Mouse (Mus musculus) gastrocnemius, adult 18-20 months (tissue): ENCODE data around the gene Col28a1. TPM values are rescaled to one million over a fixed set of nuclear protein-coding genes. Genes with fewer than 3 reads are reported as not detected.

Experiments used
- DNase-seq: peaks from one replicate; pipeline ENCODE4 v3.0.0; 2021; ENCODE audit warnings: low spot score
- long read RNA-seq, 2 experiments: library from polyadenylated mRNA; stranded (forward); transcript quantifications; one replicate each; pipeline ENCODE4 v2.0.0; 2021
- total RNA-seq, 2 experiments: library from RNA; stranded (reverse); gene quantifications; 2 replicates each; pipeline ENCODE4 v1.2.3; 2021

The Col28a1 gene
- under 1 TPM; 0.21 to 0.24 TPM for total RNA-seq
- long read RNA-seq, experiment 1: 0 reads
- long read RNA-seq, experiment 2: 0 reads

DNA sequence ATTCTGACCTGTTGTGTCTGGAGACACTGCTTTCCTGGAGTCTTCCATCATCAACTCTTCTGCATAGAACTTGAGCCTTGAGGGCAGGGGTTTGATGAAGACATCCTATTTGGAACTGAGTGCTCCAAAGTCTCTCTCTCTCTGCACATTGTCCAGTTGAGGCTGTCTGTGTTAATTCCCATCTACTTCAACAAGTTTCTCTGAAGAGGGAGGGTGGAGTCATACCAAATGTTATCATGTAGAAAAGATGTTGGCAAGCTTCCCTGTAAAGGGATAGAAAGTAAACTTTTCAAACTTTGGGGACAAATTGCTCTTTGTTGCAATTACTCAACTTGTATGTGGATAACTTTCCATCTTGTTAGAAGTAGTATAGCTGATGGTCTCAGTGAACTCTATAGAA is at the start of gene Col28a1:
Gene Col28a1 (minus strand): TSS at position 101 of the 400 bp plus-strand sequence.
- DNase-seq: no peak

DNA sequence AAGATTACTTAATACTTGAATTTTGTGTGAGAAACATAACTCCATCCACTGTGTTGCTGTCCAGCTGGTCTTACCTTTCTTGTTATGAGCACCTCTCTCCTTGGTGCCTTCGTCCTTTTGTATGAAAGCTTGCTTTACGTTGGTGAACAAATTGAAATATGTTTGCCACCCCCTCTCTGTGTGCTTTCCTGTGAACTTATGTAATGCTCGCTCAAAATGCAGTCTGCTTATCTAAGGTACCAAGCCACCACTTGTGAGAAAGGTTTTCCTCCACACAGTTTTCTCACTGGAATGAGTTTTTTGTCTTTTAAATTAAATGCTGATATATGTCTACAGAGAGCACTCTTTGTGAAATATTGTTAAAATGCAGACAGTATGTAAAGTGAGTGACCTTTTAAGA is 36.2 kb upstream of the Col28a1 start:
- DNase-seq: no peak

DNA sequence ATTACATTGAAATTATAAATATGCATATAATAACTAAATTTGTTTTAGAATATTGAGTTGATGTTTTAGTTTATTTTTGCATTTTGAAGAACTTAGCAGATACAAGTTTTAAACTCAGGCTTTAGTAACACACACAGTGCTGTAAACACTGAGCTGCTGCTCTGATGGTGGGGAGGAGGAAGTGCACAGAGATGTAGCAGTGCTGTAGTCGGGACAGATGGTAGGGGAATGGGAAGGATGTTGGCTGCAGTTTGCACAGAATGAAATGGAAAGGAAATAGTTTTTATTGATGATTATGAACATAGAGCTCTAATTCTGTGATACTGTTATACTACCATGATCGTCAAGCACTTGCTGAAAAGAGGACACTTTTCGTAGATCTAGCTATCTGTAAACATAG is 34.6 kb upstream of the Col28a1 start:
- no peak for DNase-seq

DNA sequence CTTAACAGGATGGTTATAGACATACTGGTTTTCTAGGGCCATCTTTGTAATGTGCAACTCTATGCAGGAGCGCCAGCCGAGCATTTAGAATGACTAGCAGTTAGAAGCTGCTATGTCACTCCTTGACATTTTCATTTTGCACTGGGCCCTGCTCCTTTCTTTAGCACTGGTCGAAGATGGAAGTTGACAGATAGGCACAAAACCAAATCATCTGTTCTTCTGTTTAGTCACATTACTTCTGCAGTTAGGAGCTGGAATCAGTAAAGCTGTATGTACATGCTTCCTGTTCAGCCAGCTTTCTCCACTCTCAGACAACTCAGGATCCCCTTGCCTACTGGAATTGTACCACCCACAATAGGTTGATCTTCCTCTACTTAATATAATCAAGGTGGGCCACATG is 18.2 kb upstream of the Col28a1 start:
- no peak for DNase-seq

GRCm38 (mm10) chr6:8209866-8210186 is 17.4 kb upstream of the Col28a1 start:
- no peak for DNase-seq

DNA sequence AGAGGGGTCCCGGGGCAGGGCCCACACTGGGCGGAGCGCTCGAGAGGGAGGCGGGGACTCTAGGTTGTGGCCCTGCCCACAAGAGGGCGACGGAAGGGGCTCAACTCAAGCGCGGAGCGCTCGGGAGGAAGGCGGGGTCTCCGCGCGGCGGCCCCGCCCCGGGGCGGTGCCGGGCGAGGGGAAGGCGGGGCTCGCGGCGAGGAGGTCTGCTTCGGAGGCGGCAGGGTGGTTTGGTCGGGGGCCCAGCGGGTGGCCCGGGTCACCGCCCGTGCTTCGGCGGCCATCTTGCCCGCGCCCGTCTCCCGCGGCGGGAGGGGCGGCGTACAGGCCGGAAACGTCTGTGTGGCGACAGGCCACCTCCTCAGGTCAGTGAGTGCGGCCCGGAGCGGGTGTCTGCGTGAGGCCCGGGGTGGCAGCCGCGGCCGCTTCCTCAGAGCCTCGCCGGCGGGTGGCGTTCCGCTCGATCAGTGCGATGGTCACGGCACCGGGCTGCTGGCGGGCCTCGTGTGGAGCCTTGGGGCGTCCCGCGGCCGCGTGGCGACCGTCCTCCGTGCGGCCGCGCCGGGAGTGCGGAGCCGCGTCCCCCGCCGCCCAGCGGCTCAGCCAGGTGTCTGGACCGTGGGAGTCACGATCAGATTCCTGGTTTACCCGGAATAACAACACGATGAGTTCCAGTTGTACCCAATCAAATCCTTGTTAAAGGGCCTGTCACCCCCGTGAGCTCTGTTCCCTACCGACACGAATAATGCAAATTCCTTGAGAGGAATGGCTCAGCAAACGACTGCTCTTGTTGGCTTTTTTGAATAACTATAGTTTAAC is 16.8 kb upstream of the Col28a1 start, which contains the start of gene Mios:
Gene Mios (plus strand): TSS at position 176 of the 819 bp plus-strand sequence.
- peak; percentile 89 for DNase-seq

- no peak for DNase-seq
These were observed 2.5 kb downstream of the Col28a1 start for GRCm38 (mm10) chr6:8189917-8190316.

DNA sequence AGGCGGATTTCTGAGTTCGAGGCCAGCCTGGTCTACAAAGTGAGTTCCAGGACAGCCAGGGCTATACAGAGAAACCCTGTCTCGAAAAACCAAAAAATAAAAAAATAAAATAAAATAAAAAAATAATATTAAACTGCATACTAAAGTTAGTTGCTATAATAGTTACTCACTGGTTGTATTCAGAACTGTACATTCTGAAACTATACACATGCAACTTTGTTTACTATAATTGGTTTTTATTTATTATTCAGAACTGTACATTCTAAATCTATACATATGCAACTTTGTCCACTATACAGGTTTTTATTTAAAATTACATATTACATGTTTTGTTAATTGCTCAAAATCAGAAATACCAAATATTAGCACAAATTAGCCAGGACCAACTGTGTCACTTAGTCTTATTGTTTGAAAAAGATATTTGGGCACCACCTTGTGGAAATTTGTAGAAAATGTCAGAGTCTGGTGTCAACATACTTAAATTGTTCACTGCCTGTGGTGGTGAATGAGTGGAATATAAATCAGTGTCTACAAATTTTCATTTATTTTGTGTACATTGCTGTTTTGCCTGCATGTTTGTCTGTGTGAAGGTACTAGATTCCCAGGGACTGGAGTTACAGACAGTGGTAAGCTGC is 3.7 kb downstream of the Col28a1 start:
- DNase-seq: no peak

- DNase-seq: no peak
These were observed 13.9 kb downstream of the Col28a1 start for GRCm38 (mm10) chr6:8178397-8178941.

DNA sequence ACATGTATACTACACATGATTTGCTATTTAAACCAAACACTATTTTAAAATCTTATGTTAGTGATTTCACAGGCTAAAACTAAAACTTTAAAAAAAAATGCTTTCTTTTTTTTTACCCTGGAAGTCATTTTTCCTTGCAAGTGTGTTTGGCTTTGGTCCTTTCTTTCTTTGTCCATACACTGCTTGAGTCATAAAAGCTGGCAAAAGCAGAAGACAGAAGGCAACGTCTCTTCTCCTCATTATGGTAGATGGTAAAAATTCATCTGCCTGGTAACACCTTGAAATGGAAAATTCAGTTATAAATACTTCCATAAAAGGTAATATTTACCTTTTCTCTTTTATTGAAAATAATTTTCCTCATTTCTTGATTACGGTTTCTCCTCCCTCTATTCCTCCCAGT is 16.3 kb downstream of the Col28a1 start:
- DNase-seq: no peak

DNA sequence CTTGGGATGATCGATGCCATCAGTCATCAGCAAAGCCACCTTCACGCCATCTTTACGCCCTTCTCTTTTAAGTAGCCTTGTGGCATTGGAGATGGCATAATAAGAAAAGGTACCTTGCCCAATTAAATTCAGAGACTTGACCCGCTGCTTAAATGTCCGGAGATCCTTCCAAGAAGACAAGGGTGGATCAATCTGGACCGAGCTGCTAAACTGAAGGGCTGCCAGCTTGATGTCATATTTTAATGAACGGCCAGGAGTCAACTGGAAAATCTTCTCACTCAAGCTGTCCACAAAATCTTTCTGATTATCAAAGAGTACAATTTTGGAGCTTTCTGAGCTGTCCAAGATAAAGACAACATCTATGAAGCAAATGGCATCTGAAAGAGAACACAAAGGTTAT is 17.1 kb downstream of the Col28a1 start:
- no peak for DNase-seq

DNA sequence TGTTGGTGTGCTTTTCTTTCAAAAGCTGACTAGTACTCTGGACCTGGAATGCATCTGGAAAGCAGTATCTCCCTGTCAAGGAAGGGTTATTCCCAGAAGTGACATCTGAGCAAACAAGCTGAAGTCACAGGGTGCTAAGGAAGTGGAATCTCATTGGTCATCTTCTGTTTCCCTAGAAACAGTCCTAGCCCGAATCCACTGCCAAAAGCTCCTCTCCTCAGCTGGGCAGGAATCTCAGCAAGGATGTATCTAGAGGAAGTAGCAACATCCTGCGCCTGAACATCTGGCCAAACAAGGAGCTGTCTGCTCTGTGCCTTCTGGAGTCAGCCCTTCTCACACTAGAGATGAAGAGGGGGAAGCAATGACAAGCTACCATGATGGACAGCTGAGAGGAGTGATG is 18.4 kb downstream of the Col28a1 start:
- no peak for DNase-seq

GRCm38 (mm10) chr6:8172101-8172500 is 20.3 kb downstream of the Col28a1 start:
- no peak for DNase-seq

- DNase-seq: no peak
These were observed 27.7 kb downstream of the Col28a1 start for GRCm38 (mm10) chr6:8164741-8165140.

GRCm38 (mm10) chr6:8160001-8160400 is 32.4 kb downstream of the Col28a1 start:
- no peak for DNase-seq

- DNase-seq: no peak
These were observed 35.3 kb downstream of the Col28a1 start for GRCm38 (mm10) chr6:8157121-8157520.

DNA sequence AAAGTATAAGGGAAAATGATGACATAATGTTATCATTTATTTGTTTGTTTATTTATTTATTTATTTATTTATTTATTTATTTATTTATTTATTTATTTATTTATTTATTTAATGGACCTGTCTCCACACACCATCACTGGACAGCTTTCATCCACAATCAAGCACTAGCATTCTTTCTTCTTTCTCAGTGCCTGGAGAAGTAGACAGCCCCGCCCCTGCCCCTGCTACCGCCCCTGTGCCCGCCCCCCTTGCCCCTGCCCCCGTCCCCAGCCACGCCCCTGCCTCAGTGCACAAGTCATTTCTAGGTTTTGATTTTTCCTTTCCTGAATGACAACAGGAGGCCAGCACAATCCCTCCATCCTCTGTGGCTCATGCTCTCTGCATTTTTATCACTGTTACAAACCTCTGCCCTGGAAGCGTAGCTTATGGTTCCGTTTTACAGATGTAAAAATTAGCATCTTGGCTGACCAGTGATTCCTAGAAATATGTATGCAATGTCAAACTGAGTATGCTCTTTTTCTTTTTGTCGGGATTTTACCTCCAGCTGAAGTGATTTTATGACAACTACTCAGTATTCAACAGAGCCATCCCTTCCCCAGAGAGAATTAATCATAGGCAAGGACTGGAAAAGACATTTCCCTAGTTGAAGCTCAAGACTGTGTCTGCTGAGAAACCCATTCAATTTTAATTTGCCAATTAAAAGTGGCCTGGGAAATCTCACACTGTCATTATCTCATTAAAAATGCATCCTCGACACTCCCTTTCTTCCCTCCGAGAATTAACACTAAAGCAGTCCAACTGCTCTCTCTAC is 39.7 kb downstream of the Col28a1 start:
- no peak for DNase-seq

- no peak for DNase-seq
These were observed 43.5 kb downstream of the Col28a1 start for GRCm38 (mm10) chr6:8148916-8149315.

DNA sequence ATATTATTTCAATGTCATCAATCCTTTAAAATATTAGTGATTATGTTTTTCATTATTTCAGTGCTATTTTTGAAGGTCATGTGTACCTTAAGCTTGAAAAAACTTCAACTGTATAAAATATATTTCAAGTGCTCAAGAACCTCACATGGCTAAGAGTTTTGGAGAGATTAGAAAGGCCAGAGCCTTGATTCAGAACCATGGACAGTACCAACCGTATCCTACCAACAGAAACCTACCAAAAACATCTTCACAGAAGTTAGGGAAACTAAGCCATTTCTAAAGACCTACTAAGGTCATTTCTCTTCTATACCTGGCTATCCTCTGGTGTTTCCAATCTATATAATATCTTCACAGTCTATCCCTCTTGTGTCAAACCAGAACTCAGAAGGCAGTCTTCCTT is 50.5 kb downstream of the Col28a1 start:
- no peak for DNase-seq

DNA sequence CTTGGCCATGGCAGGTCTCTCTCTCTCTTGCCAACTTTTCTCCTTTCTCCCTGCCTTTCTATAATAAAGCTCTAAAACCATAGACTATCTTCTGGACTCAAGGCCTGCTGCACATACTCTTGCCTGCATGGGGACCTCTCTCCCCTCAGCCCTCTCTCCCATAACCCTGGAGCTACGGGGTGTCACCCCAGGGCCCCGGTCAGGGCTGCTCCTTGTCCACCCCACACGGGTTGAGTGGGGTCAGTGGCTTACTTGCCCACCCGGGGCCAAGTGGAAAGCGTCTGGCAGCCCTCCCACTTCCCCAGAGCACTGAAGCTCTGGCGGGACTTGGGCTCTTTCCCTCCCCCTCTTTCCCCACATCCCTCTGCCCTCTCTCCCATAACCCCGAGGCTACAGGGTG is 62.3 kb downstream of the Col28a1 start:
- no peak for DNase-seq

- no peak for DNase-seq
These were observed 64.3 kb downstream of the Col28a1 start for GRCm38 (mm10) chr6:8128164-8128563.

DNA sequence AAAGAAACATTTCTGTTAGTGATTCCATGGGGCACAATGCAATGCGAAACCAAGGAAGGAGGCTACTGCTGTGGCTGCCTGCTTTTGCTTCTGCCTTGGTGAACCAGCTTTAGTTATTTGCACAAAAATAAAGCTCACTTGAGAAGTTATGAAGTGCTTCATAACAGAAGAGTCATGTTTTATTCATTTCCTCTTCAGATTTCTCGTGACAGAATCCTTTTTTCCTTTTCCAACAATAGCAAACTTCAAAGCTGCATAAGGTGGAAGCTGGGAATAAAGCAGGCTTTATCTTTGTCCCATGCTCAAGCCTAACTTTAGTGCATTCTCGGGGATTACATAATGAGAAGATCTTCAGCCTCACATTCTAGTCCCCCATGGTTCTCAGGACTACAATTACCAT is 65.9 kb downstream of the Col28a1 start:
- no peak for DNase-seq
